Mouse (Mus musculus) liver, embryonic 11.5 days (tissue): ENCODE data around the gene Rbfox1. TPM values are rescaled to one million over a fixed set of nuclear protein-coding genes. Genes with fewer than 3 reads are reported as not detected.

Experiments
- ATAC-seq: fragments of 200-750 bp; cut with Nextera tagmentation; replicated peaks from 2 replicates; pipeline ENCODE4 v1.8.0; 2017; ENCODE audit warnings: moderate number of reproducible peaks, mild to moderate bottlenecking, moderate TSS enrichment, moderate library complexity; ENCODE audit not compliant: low FRiP score
- DNase-seq: peaks from one replicate; pipeline ENCODE4 v3.0.0-alpha.2; 2017; ENCODE audit warnings: low spot score
- H3K27ac ChIP-seq: fragments of 300-500 bp; sonication (generic); 2 replicates; pipeline ENCODE4 v1.5.1; 2014; ENCODE audit warnings: mild to moderate bottlenecking, low read depth, low read length, control low read depth
- H3K27me3 ChIP-seq: fragments of 300-500 bp; sonication (generic); replicated peaks from 2 replicates; pipeline ENCODE4 v1.6.1; 2014; ENCODE audit warnings: low read length, mixed read lengths; ENCODE audit not compliant: control insufficient read depth, insufficient read depth
- H3K36me3 ChIP-seq: fragments of 300-500 bp; sonication (generic); 2 replicates; pipeline ENCODE4 v1.6.1; 2014; ENCODE audit warnings: mild to moderate bottlenecking, low read length, moderate library complexity, mixed read lengths; ENCODE audit not compliant: control insufficient read depth, insufficient read depth
- H3K4me1 ChIP-seq: fragments of 300-500 bp; sonication (generic); replicated peaks from 2 replicates; pipeline ENCODE4 v1.6.1; 2014; ENCODE audit warnings: low read length, mixed read lengths; ENCODE audit not compliant: control insufficient read depth, insufficient read depth
- H3K4me2 ChIP-seq: fragments of 300-500 bp; sonication (generic); 2 replicates; pipeline ENCODE4 v1.6.1; 2014; ENCODE audit warnings: mild to moderate bottlenecking, control low read depth, moderate library complexity
- H3K4me3 ChIP-seq: fragments of 300-500 bp; sonication (generic); 2 replicates; pipeline ENCODE4 v1.5.1; 2014; ENCODE audit warnings: low read depth, low read length, control low read depth
- H3K9ac ChIP-seq: fragments of 300-500 bp; sonication (generic); 2 replicates; pipeline ENCODE4 v1.6.1; 2014; ENCODE audit warnings: low read depth, low read length, control low read depth
- H3K9me3 ChIP-seq: fragments of 300-500 bp; sonication (generic); 2 replicates; pipeline ENCODE4 v1.6.1; 2016; ENCODE audit warnings: low read length, inconsistent platforms, mixed read lengths; ENCODE audit not compliant: control insufficient read depth
- WGBS: fragments of 180-500 bp; shearing (Covaris S2); extraction: QIAGEN DNeasy Blood & Tissue Kit; methylation state at CpG from one replicate; pipeline ENCODE4 v1.1.7; 2014; 5-methylcytosine and 5-hydroxymethylcytosine counted together
- polyA plus RNA-seq: library from polyadenylated mRNA; unstranded; fragments of >200 nt; fragmentation: Nextera tagmentation; extraction: Ambion mirVana; gene quantifications from 2 replicates; pipeline ENCODE4 v1.2.1, GENCODE M21; 2014

The Rbfox1 gene
- polyA plus RNA-seq, 1 experiment from 2014 or later: 1.4 TPM

GRCm38 (mm10) chr16:5945682-5946081 lies 60.5 kb downstream of the Rbfox1 start:
- Histone ChIP-seq H3K4me3 (no peak overlapping the region), H3K9me3 (no peaks in the 10 kb centered on the region), H3K9ac (no peak overlapping the region), H3K36me3 (no peaks in the 10 kb centered on the region), H3K4me1 (no peaks in the 10 kb centered on the region), H3K27ac (no peak overlapping the region), H3K4me2 (no peak overlapping the region), H3K27me3 (no peaks in the 10 kb centered on the region)
- DNase-seq: no peak
- no peak for ATAC-seq
- WGBS: 69% methylated on average over 1 of the region's 1 CpGs

GRCm38 (mm10) chr16:5953106-5953505 lies 68.0 kb downstream of the Rbfox1 start:
- Histone ChIP-seq H3K9ac (no peak overlapping the region), H3K4me1 (no peaks in the 10 kb centered on the region), H3K36me3 (no peaks in the 10 kb centered on the region), H3K9me3 (no peaks in the 10 kb centered on the region), H3K27ac (no peak overlapping the region), H3K4me3 (no peak overlapping the region), H3K4me2 (no peak overlapping the region), H3K27me3 (no peaks in the 10 kb centered on the region)
- 71% methylated on average over 3 of the region's 3 CpGs for WGBS
- DNase-seq (no peak), ATAC-seq (no peak)

GRCm38 (mm10) chr16:5957418-5957817 lies 72.3 kb downstream of the Rbfox1 start:
- DNase-seq: no peak
- WGBS: 64% methylated on average over 4 of the region's 4 CpGs
- H3K27me3 ChIP-seq: no peaks in the 10 kb centered on the region
- no peaks in the 10 kb centered on the region for H3K36me3 ChIP-seq
- no peak for ATAC-seq
- H3K4me3 ChIP-seq: no peak overlapping the region
- no peak overlapping the region for H3K9ac ChIP-seq
- no peaks in the 10 kb centered on the region for H3K4me1 ChIP-seq
- no peak overlapping the region for H3K27ac ChIP-seq
- H3K9me3 ChIP-seq: no peaks in the 10 kb centered on the region
- H3K4me2 ChIP-seq: no peak overlapping the region

- ATAC-seq: no peak
- Histone ChIP-seq H3K27me3 (no peaks in the 10 kb centered on the region), H3K9ac (no peak overlapping the region), H3K4me1 (no peaks in the 10 kb centered on the region), H3K4me3 (no peak overlapping the region), H3K4me2 (no peak overlapping the region), H3K36me3 (no peaks in the 10 kb centered on the region), H3K27ac (no peak overlapping the region), H3K9me3 (no peaks in the 10 kb centered on the region)
- WGBS: 76% methylated on average over 3 of the region's 3 CpGs
- no peak for DNase-seq
Observed at GRCm38 (mm10) chr16:5961786-5962185, 76.6 kb downstream of the Rbfox1 start.

- ATAC-seq (no peak), DNase-seq (no peak)
- Histone ChIP-seq H3K9me3 (no peaks in the 10 kb centered on the region), H3K27ac (no peak overlapping the region), H3K4me1 (no peaks in the 10 kb centered on the region), H3K36me3 (no peaks in the 10 kb centered on the region), H3K4me3 (no peak overlapping the region), H3K9ac (no peak overlapping the region), H3K27me3 (no peaks in the 10 kb centered on the region), H3K4me2 (no peak overlapping the region)
- WGBS: 46% methylated on average over 2 of the region's 2 CpGs
Observed at GRCm38 (mm10) chr16:5974172-5974571, 89.0 kb downstream of the Rbfox1 start.

GRCm38 (mm10) chr16:5992045-5993011 lies 107.2 kb downstream of the Rbfox1 start:
- Histone ChIP-seq H3K4me1 (no peaks in the 10 kb centered on the region), H3K27ac (no peak overlapping the region), H3K9me3 (no peaks in the 10 kb centered on the region), H3K4me3 (no peak overlapping the region), H3K4me2 (no peak overlapping the region), H3K36me3 (no peaks in the 10 kb centered on the region), H3K9ac (no peak overlapping the region), H3K27me3 (no peaks in the 10 kb centered on the region)
- 61% methylated on average over 10 of the region's 10 CpGs for WGBS
- ATAC-seq (no peak), DNase-seq (no peak)

GRCm38 (mm10) chr16:5997136-5997535 lies 112.0 kb downstream of the Rbfox1 start:
- H3K36me3 ChIP-seq: no peaks in the 10 kb centered on the region
- DNase-seq (no peak), ATAC-seq (no peak)
- H3K9me3 ChIP-seq: no peaks in the 10 kb centered on the region
- H3K9ac ChIP-seq: no peak overlapping the region
- H3K27ac ChIP-seq: no peak overlapping the region
- WGBS: 67% methylated on average over 4 of the region's 4 CpGs
- H3K4me1 ChIP-seq: no peaks in the 10 kb centered on the region
- H3K4me2 ChIP-seq: no peak overlapping the region
- no peak overlapping the region for H3K4me3 ChIP-seq
- H3K27me3 ChIP-seq: no peaks in the 10 kb centered on the region

GRCm38 (mm10) chr16:5997651-5998050 lies 112.5 kb downstream of the Rbfox1 start:
- ATAC-seq: no peak
- Histone ChIP-seq H3K4me2 (no peak overlapping the region), H3K4me1 (no peaks in the 10 kb centered on the region), H3K9me3 (no peaks in the 10 kb centered on the region), H3K27me3 (no peaks in the 10 kb centered on the region), H3K4me3 (no peak overlapping the region), H3K36me3 (no peaks in the 10 kb centered on the region), H3K27ac (no peak overlapping the region), H3K9ac (no peak overlapping the region)
- 81% methylated on average over 4 of the region's 4 CpGs for WGBS
- no peak for DNase-seq

GRCm38 (mm10) chr16:6000016-6000415 lies 114.9 kb downstream of the Rbfox1 start:
- 61% methylated on average over 1 of the region's 1 CpGs for WGBS
- no peaks in the 10 kb centered on the region for H3K27me3 ChIP-seq
- no peak overlapping the region for H3K4me2 ChIP-seq
- ATAC-seq: no peak
- H3K9me3 ChIP-seq: no peaks in the 10 kb centered on the region
- no peaks in the 10 kb centered on the region for H3K36me3 ChIP-seq
- DNase-seq: no peak
- no peak overlapping the region for H3K9ac ChIP-seq
- H3K4me3 ChIP-seq: no peak overlapping the region
- no peaks in the 10 kb centered on the region for H3K4me1 ChIP-seq
- no peak overlapping the region for H3K27ac ChIP-seq
